Mouse (Mus musculus): Measurements from ENCODE around the gene Ap1b1. TPM values are rescaled to one million over a fixed set of nuclear protein-coding genes. Genes with fewer than 3 reads are reported as not detected.
A peak's percentile ranks its signal among the peaks of the same experiment; 100 is the strongest.
"Not testable (repeated sequence)": the region's sequence is repeated elsewhere in the genome, so short reads cannot be mapped to it uniquely, and the experiment has no call there.

The Ap1b1 gene
- polyA plus RNA-seq, 1 experiment from 2014 or later = 58.4 TPM

DNA sequence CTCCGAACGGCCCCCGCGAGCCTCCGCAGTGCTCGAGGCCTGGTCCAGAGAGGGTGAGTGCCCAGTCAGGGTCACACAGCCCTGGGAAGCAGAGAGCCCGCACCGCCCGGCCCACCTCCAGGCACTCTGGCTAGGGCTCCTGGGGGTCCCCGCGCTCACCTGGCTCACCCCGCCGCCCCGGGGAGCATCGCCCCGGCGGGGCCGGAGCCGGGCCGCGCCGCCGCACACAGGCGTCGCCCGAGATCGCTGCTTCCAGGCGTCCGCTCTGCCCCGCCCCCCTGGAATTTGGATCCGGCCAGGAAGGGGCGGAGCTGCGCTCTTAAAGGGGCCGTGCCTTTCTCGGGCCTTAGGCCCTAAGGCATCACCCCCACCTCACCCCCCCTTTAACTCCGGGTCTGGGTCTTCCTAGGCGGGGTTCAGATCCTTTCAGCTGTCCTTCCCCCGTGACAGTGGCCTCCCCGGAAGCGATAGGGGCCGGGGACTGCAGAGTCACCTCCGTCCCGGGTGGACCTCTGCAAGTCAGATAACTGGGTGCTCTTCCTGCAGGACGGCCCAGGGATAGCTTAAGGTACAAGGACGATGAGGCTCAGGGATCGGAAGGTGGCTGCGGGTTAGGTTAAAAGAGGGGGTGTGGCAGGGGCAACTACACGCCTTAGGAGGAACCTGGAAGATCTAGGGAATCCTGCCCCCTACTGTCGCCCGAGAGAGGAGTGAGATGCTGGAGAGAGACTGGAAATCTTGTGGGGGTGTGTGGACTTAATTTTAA lies 78.6 kb downstream of the Ap1b1 start, which contains the start of gene Gas2l1:
Gas2l1 (minus strand) TSS at position 272 of the 766 bp plus-strand sequence.
- DNase-seq (ENCODE audit: low spot score) = peak; percentile 93
- H3K27me3 ChIP-seq (replicated peaks; ENCODE audit: control insufficient read depth, insufficient read depth, low read length) = peaks cover 31% of the 10 kb centered on the region
- peak within 1 kb of the TSS; percentile 75 for H3K9ac ChIP-seq (ENCODE audit: low read length)
- peaks cover 23% of the 10 kb centered on the region for H3K4me1 ChIP-seq (ENCODE audit: control insufficient read depth, insufficient read depth, low read length)
- peaks cover 30% of the 10 kb centered on the region for H3K36me3 ChIP-seq (ENCODE audit: control insufficient read depth, insufficient read depth, low read length)
- WGBS = under 1% methylated on average over 50 of the region's 50 CpGs
- H3K4me3 ChIP-seq (ENCODE audit: low read depth, low read length) = peak within 1 kb of the TSS; percentile 73
- 0 out of 2 replicates have a peak within 1 kb of the TSS, but pooled peaks have one; percentile 3 for H3K27ac ChIP-seq (ENCODE audit: low read depth, low read length)
- no peaks in the 10 kb centered on the region for H3K9me3 ChIP-seq (replicated peaks; ENCODE audit: control insufficient read depth, low read length)
- peak; percentile 88 for ATAC-seq
- peak within 1 kb of the TSS; percentile 84 for H3K4me2 ChIP-seq (ENCODE audit: low read length)

DNA sequence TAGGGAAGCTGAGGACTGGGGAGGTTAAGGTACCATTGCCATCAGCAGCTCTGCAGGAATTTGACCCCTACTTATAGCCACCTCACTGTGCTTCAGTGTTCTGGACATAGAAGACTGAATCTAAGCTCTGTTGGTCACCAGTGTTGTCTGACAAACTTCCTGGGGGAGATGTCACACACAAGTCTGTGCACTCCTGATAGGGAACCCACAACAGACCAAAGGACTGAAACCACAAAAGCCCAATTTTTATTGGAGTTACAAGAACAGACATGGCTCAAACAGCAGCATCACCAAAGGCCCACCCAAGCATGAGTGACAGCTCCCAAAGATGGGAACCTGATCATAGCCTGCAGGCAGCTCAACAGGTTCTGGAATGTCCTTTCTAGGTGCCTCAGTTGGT lies 80.4 kb downstream of the Ap1b1 start:
- no peaks in the 10 kb centered on the region for H3K9me3 ChIP-seq (replicated peaks; ENCODE audit: control insufficient read depth, low read length)
- H3K4me2 ChIP-seq (ENCODE audit: low read length) = no peak overlapping the region
- H3K4me1 ChIP-seq (ENCODE audit: control insufficient read depth, insufficient read depth, low read length) = peaks cover 15% of the 10 kb centered on the region
- no peak overlapping the region for H3K4me3 ChIP-seq (ENCODE audit: low read depth, low read length)
- ATAC-seq = no peak
- no peak for DNase-seq (ENCODE audit: low spot score)
- no peak overlapping the region for H3K27ac ChIP-seq (ENCODE audit: low read depth, low read length)
- no peak overlapping the region for H3K9ac ChIP-seq (ENCODE audit: low read length)
- peaks cover 14% of the 10 kb centered on the region for H3K27me3 ChIP-seq (replicated peaks; ENCODE audit: control insufficient read depth, insufficient read depth, low read length)
- H3K36me3 ChIP-seq (ENCODE audit: control insufficient read depth, insufficient read depth, low read length) = peaks cover 48% of the 10 kb centered on the region

DNA sequence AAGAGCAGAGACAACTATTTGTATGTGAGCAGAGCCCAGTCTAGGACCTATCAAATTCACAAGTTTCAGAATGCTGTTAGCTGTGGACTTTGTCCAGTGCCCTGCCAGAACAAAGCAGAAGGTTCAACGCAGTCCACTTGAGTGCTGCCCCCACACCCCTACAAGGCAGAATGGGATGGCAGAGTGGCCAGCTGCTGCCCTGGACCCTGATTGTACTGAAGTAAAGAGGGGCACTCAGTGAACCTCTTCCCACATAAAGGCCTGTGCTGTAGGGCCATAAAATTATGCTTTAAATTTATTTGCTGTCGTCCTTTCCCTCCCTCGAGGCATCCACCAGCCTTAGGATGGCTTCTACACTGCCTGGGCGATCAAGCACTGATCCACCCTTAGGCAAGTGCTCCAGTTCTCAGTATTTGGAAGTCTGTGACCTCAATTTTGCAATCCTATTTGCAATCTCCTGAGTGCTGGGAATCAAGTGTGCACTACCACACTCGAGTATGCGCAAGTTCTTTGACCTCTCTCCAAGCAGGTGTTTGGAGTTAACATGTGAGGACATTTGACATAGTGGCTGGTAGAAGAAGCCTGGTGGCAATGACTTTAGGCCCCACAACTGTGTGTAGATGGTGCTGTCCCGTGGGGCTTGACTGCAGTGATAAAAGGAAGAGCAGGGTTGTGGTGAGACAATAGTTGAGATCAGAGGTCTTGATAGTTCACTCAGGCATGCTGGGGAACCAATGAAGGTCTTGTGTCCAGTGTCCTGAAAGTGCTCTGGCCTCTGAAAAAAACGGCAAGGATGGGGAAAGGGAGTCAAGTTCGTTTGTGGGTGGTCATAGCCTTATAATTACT lies 81.7 kb downstream of the Ap1b1 start:
- no peak for ATAC-seq
- no peak overlapping the region for H3K9ac ChIP-seq (ENCODE audit: low read length)
- H3K4me2 ChIP-seq (ENCODE audit: low read length) = no peak overlapping the region
- no peaks in the 10 kb centered on the region for H3K9me3 ChIP-seq (replicated peaks; ENCODE audit: control insufficient read depth, low read length)
- H3K4me3 ChIP-seq (ENCODE audit: low read depth, low read length) = no peak overlapping the region
- 86% methylated on average over 9 of the region's 9 CpGs for WGBS
- H3K27me3 ChIP-seq (replicated peaks; ENCODE audit: control insufficient read depth, insufficient read depth, low read length) = peaks cover 4% of the 10 kb centered on the region; the same call in 1 of the 2 replicates
- H3K27ac ChIP-seq (ENCODE audit: low read depth, low read length) = no peak overlapping the region
- DNase-seq (ENCODE audit: low spot score) = no peak
- H3K36me3 ChIP-seq (ENCODE audit: control insufficient read depth, insufficient read depth, low read length) = peaks cover 61% of the 10 kb centered on the region
- H3K4me1 ChIP-seq (ENCODE audit: control insufficient read depth, insufficient read depth, low read length) = peaks cover 8% of the 10 kb centered on the region

DNA sequence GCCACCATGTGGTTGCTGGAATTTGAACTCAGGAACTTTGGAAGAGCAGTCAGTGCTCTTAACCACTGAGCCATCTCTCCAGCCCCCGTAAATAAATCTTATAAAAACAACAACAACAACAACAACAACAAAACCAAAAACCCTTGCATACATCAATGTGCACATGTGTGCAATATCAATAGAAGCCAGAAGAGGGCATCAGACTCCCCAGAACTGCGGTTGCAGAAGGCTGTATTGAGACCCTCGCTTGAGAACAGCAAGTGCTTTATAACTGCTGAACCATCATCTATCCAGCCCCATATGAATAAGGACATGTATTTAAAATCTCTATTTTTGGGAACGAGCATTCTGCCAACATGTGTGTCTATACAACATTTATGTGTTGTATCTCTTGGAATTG lies 88.3 kb downstream of the Ap1b1 start:
- no peak overlapping the region for H3K4me3 ChIP-seq (ENCODE audit: low read depth, low read length)
- no peaks in the 10 kb centered on the region for H3K4me1 ChIP-seq (ENCODE audit: control insufficient read depth, insufficient read depth, low read length)
- H3K9ac ChIP-seq (ENCODE audit: low read length) = no peak overlapping the region
- no peak overlapping the region for H3K4me2 ChIP-seq (ENCODE audit: low read length)
- ATAC-seq (0 out of 2 replicates have a peak, but pooled peaks have one; percentile 44), DNase-seq (ENCODE audit: low spot score) (peak; percentile 68)
- H3K36me3 ChIP-seq (ENCODE audit: control insufficient read depth, insufficient read depth, low read length) = peaks cover 83% of the 10 kb centered on the region
- H3K9me3 ChIP-seq (replicated peaks; ENCODE audit: control insufficient read depth, low read length) = no peaks in the 10 kb centered on the region
- no peak overlapping the region for H3K27ac ChIP-seq (ENCODE audit: low read depth, low read length)
- H3K27me3 ChIP-seq (replicated peaks; ENCODE audit: control insufficient read depth, insufficient read depth, low read length) = no peaks in the 10 kb centered on the region
- WGBS = 70% methylated on average over 4 of the region's 4 CpGs

DNA sequence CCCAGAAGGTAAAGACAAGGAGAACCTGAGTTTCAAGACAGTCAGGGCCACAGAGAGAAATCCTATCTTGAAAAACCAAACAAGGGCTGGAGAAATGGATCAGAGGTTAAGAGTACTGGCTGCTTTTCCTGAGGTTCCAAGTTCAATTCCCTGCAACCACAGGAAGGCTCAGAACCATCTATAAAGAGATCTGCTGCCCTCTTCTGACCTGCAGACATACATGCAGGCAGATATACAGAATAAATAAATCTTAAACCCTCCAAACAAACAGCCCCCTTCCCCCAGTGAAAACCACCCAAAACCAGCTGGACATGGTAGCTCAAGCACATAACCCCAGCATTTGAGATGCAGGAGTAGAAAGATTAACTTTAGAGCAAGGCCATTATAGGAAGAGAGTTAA lies 89.1 kb downstream of the Ap1b1 start:
- DNase-seq (ENCODE audit: low spot score) (no peak), ATAC-seq (no peak)
- Histone ChIP-seq H3K36me3 (ENCODE audit: control insufficient read depth, insufficient read depth, low read length) (peaks cover 83% of the 10 kb centered on the region), H3K9me3 (replicated peaks; ENCODE audit: control insufficient read depth, low read length) (no peaks in the 10 kb centered on the region), H3K4me2 (ENCODE audit: low read length) (no peak overlapping the region), H3K9ac (ENCODE audit: low read length) (no peak overlapping the region), H3K4me1 (ENCODE audit: control insufficient read depth, insufficient read depth, low read length) (no peaks in the 10 kb centered on the region), H3K27me3 (replicated peaks; ENCODE audit: control insufficient read depth, insufficient read depth, low read length) (no peaks in the 10 kb centered on the region), H3K4me3 (ENCODE audit: low read depth, low read length) (no peak overlapping the region), H3K27ac (ENCODE audit: low read depth, low read length) (no peak overlapping the region)

DNA sequence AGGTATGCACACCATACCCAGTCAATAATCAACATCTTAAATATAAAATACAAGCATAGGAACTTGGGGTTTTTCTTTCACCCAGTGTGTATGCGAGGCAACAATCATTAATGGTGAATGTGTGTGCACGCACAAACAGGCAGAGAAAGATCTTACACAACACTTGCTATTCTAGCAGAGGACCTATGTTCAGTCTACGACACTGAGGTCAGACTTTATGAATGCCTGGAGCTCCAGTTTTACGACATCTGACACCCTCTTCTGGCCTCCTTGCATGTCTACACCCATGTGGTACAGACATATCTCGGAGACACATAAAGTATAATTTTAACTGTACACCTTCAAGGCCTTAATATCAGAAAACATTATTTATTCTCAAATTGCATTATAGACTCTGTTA lies 90.2 kb downstream of the Ap1b1 start:
- H3K36me3 ChIP-seq (ENCODE audit: control insufficient read depth, insufficient read depth, low read length) = peaks cover 79% of the 10 kb centered on the region
- ATAC-seq = not testable (repeated sequence)

DNA sequence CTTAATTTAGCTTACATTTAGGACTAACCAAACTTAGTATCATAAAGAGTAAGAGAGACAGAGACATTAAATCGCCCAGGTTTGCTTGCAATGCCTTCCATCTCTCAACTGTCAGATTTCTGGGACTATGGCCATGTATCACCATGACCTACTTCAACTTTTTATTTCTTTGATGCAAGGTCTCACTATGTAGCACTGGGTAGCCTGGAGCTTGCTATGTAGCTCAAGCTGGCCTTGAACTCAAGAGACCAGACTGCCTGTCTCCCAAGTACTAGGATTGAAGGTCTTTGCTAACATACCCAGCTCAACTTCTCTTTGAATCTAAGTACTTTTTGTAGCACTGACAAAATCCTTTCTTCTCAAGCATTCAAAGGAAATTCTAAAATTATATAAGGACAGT lies 102.5 kb downstream of the Ap1b1 start:
- H3K4me1 ChIP-seq (ENCODE audit: control insufficient read depth, insufficient read depth, low read length) = no peaks in the 10 kb centered on the region
- ATAC-seq (no peak), DNase-seq (ENCODE audit: low spot score) (no peak)
- H3K27ac ChIP-seq (ENCODE audit: low read depth, low read length) = no peak overlapping the region
- 92% methylated on average over 1 of the region's 1 CpGs for WGBS
- H3K9ac ChIP-seq (ENCODE audit: low read length) = no peak overlapping the region
- no peaks in the 10 kb centered on the region for H3K27me3 ChIP-seq (replicated peaks; ENCODE audit: control insufficient read depth, insufficient read depth, low read length)
- no peaks in the 10 kb centered on the region for H3K9me3 ChIP-seq (replicated peaks; ENCODE audit: control insufficient read depth, low read length)
- no peak overlapping the region for H3K4me3 ChIP-seq (ENCODE audit: low read depth, low read length)
- H3K36me3 ChIP-seq (ENCODE audit: control insufficient read depth, insufficient read depth, low read length) = peaks cover 85% of the 10 kb centered on the region
- H3K4me2 ChIP-seq (ENCODE audit: low read length) = no peak overlapping the region

More for the DNA sequence above, 90.2 kb downstream of the Ap1b1 start:
- not testable (repeated sequence) for H3K4me3 ChIP-seq (ENCODE audit: low read depth, low read length); H3K9me3 ChIP-seq (replicated peaks; ENCODE audit: control insufficient read depth, low read length); H3K4me1 ChIP-seq (ENCODE audit: control insufficient read depth, insufficient read depth, low read length); DNase-seq (ENCODE audit: low spot score); H3K4me2 ChIP-seq (ENCODE audit: low read length); H3K27ac ChIP-seq (ENCODE audit: low read depth, low read length); H3K27me3 ChIP-seq (replicated peaks; ENCODE audit: control insufficient read depth, insufficient read depth, low read length); H3K9ac ChIP-seq (ENCODE audit: low read length)
- 89% methylated on average over 4 of the region's 5 CpGs for WGBS

DNA sequence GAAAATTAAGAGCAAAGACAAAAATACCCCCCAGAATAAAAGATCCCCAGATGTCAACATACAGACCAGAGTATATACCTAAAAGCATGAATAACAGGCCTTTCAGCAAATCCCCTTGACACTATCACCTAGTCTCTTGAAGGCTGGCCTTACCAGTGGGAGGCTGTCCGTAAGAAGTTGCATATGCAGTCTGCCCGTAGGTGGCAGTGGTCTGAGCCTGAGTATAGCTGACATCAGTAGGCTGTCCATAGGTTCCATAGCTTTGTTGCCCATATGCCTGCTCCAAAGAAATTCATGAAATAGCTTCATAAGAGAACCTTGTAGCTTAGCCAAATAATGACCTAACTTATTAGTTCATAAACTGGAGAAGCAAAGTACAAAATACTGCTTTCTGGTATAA lies 105.1 kb downstream of the Ap1b1 start:
- no peak for ATAC-seq
- H3K36me3 ChIP-seq (ENCODE audit: control insufficient read depth, insufficient read depth, low read length) = peaks cover 59% of the 10 kb centered on the region
- H3K4me1 ChIP-seq (ENCODE audit: control insufficient read depth, insufficient read depth, low read length) = peaks cover 5% of the 10 kb centered on the region
- H3K27me3 ChIP-seq (replicated peaks; ENCODE audit: control insufficient read depth, insufficient read depth, low read length) = no peaks in the 10 kb centered on the region
- H3K4me2 ChIP-seq (ENCODE audit: low read length) = no peak overlapping the region
- no peaks in the 10 kb centered on the region for H3K9me3 ChIP-seq (replicated peaks; ENCODE audit: control insufficient read depth, low read length)
- no peak overlapping the region for H3K9ac ChIP-seq (ENCODE audit: low read length)
- DNase-seq (ENCODE audit: low spot score) = no peak
- H3K4me3 ChIP-seq (ENCODE audit: low read depth, low read length) = no peak overlapping the region
- H3K27ac ChIP-seq (ENCODE audit: low read depth, low read length) = no peak overlapping the region
- WGBS = 46% methylated on average over 2 of the region's 2 CpGs

Data from forebrain, embryonic 14.5 days (tissue).